Mouse (Mus musculus): ENCODE measurements at regions not wholly inside any gene's neighbourhood (a gene's known extent, or its start where the extent isn't known, plus 50 kb on each side); places are given as distances from the start of the nearest gene placed in this dataset.

- WGBS, result 78% methylated on average over 5 of the region's 5 CpGs
These were observed 138.0 kb upstream of the Foxa2 start for GRCm38 (mm10) chr2:148184801-148185212.

GRCm38 (mm10) chr2:148186363-148186991 lies 139.7 kb upstream of the Foxa2 start:
- no peak for TF ChIP-seq CTCF (IDR thresholded peaks at IDR 0.05; ENCODE audit: insufficient read depth, low read depth, low read length)
- TF ChIP-seq POLR2A (IDR thresholded peaks at IDR 0.05; ENCODE audit: insufficient read depth, low read depth, low read length), result no peak
- H3K27ac ChIP-seq (ENCODE audit: insufficient read depth, low read depth, low read length), result no peak overlapping the region
- no peaks in the 10 kb centered on the region for H3K4me1 ChIP-seq (ENCODE audit: control insufficient read depth, insufficient read depth, low read length)
- WGBS, result 90% methylated on average over 7 of the region's 7 CpGs
- H3K4me3 ChIP-seq (ENCODE audit: insufficient read depth, low read depth, low read length), result no peak overlapping the region

More at GRCm38 (mm10) chr2:148184801-148185212, 138.0 kb upstream of the Foxa2 start:
- Histone ChIP-seq H3K4me3 (ENCODE audit: insufficient read depth, low read depth, low read length) (no peak overlapping the region), H3K4me1 (ENCODE audit: control insufficient read depth, insufficient read depth, low read length) (no peaks in the 10 kb centered on the region), H3K27ac (ENCODE audit: insufficient read depth, low read depth, low read length) (no peak overlapping the region)
- TF ChIP-seq POLR2A (IDR thresholded peaks at IDR 0.05; ENCODE audit: insufficient read depth, low read depth, low read length), result no peak

DNA sequence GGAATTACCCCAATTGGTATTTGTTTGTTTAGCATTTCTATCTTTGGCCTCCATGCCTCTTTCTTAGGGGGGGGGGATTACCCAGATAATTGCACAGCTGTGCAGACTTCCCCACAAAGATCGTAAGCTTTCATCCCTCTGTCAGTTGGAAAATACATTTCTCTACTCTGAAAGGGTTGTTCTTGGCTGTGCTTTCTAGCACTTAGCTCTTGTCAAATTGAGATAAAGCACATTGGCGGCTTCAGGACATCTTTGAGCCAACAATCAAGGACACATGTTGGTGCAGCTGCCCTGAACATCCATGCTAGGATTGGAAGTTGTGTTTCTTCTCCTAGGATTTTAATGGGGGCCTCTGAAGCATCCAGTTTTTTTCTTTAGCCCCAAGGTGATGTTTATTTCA lies 142.1 kb upstream of the Foxa2 start:
- H3K4me1 ChIP-seq (ENCODE audit: control insufficient read depth, insufficient read depth, low read length), result no peaks in the 10 kb centered on the region
- 34% methylated on average over 2 of the region's 2 CpGs for WGBS
- H3K27ac ChIP-seq (ENCODE audit: insufficient read depth, low read depth, low read length), result no peak overlapping the region
- no peak overlapping the region for H3K4me3 ChIP-seq (ENCODE audit: insufficient read depth, low read depth, low read length)
- TF ChIP-seq CTCF (IDR thresholded peaks at IDR 0.05; ENCODE audit: insufficient read depth, low read depth, low read length) (no peak), POLR2A (IDR thresholded peaks at IDR 0.05; ENCODE audit: insufficient read depth, low read depth, low read length) (no peak)

GRCm38 (mm10) chr2:148189287-148189686 lies 142.5 kb upstream of the Foxa2 start:
- Histone ChIP-seq H3K4me1 (ENCODE audit: control insufficient read depth, insufficient read depth, low read length) (no peaks in the 10 kb centered on the region), H3K27ac (ENCODE audit: insufficient read depth, low read depth, low read length) (no peak overlapping the region), H3K4me3 (ENCODE audit: insufficient read depth, low read depth, low read length) (no peak overlapping the region)
- 43% methylated on average over 5 of the region's 5 CpGs for WGBS
- TF ChIP-seq POLR2A (IDR thresholded peaks at IDR 0.05; ENCODE audit: insufficient read depth, low read depth, low read length), result no peak
- TF ChIP-seq CTCF (IDR thresholded peaks at IDR 0.05; ENCODE audit: insufficient read depth, low read depth, low read length), result no peak

- TF ChIP-seq CTCF (IDR thresholded peaks at IDR 0.05; ENCODE audit: insufficient read depth, low read depth, low read length) (no peak), POLR2A (IDR thresholded peaks at IDR 0.05; ENCODE audit: insufficient read depth, low read depth, low read length) (no peak)
- no peak overlapping the region for H3K4me3 ChIP-seq (ENCODE audit: insufficient read depth, low read depth, low read length)
- H3K27ac ChIP-seq (ENCODE audit: insufficient read depth, low read depth, low read length), result no peak overlapping the region
- no peaks in the 10 kb centered on the region for H3K4me1 ChIP-seq (ENCODE audit: control insufficient read depth, insufficient read depth, low read length)
- whole genome bisulfite sequencing, result 58% methylated on average over 4 of the region's 4 CpGs
These were observed 146.2 kb upstream of the Foxa2 start for GRCm38 (mm10) chr2:148192946-148193345.

DNA sequence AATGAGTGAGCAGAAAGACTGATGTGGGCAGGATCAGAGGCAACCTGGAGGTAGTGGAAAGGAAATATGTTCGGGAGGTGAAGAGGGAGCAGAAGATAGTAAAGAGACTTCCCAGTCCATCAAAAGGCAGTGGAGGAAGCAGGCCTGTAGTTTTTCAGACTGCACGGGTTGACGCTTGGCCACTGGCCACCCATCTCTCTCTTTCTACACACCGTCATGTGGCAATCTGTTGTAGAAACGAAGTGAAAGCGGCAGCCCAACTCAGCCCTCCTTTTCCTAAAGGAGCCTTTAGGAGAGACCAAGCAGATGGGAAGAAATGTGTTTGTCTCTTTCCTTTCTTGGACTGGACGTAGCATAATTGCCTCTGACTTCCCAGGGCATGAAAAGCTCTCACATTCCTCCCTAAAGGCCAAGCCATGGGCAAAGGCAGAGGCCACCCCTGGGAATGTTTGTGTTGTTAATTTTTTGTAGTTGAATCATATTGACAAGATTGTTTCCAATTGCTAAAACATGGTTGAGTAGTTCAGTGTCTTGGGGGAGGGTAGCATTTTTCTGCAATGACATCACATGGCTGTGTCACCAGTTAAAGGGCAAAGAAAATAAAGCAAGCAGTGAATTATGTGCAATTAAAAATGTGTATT lies 150.7 kb upstream of the Foxa2 start:
- TF ChIP-seq POLR2A (IDR thresholded peaks at IDR 0.05; ENCODE audit: insufficient read depth, low read depth, low read length) (no peak), CTCF (IDR thresholded peaks at IDR 0.05; ENCODE audit: insufficient read depth, low read depth, low read length) (no peak)
- no peak overlapping the region for H3K4me3 ChIP-seq (ENCODE audit: insufficient read depth, low read depth, low read length)
- H3K27ac ChIP-seq (ENCODE audit: insufficient read depth, low read depth, low read length), result no peak overlapping the region
- 83% methylated on average over 7 of the region's 7 CpGs for WGBS
- H3K4me1 ChIP-seq (ENCODE audit: control insufficient read depth, insufficient read depth, low read length), result no peaks in the 10 kb centered on the region

DNA sequence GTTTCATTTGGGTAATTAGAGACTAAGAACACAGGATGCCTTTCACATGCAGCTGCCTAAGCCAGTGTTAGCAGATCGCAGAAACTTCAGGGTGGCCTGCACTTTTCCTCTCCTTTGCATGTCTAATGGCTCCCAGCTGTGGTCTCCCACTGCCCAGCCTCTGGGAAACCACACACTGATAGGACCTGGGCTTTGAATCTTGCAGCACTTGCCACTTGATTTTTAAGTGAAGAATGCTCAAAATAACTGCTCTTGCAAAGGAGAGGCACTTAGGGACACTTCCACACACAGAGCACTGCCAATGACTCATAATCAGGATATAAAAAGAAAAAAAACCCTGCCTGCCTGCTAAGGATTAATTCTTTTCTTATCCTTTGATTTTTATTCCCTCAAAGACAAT lies 159.9 kb upstream of the Foxa2 start:
- Histone ChIP-seq H3K4me3 (ENCODE audit: insufficient read depth, low read depth, low read length) (no peak overlapping the region), H3K27ac (ENCODE audit: insufficient read depth, low read depth, low read length) (peak overlapping the region; percentile 92), H3K4me1 (ENCODE audit: control insufficient read depth, insufficient read depth, low read length) (peaks cover 6% of the 10 kb centered on the region; the same call in 1 of the 2 replicates)
- 16% methylated on average over 1 of the region's 1 CpGs for WGBS
- no peak for TF ChIP-seq CTCF (IDR thresholded peaks at IDR 0.05; ENCODE audit: insufficient read depth, low read depth, low read length)
- TF ChIP-seq POLR2A (IDR thresholded peaks at IDR 0.05; ENCODE audit: insufficient read depth, low read depth, low read length), result no peak

- Histone ChIP-seq H3K27ac (ENCODE audit: insufficient read depth, low read depth, low read length) (no peak overlapping the region), H3K4me1 (ENCODE audit: control insufficient read depth, insufficient read depth, low read length) (peaks cover 6% of the 10 kb centered on the region; the same call in 1 of the 2 replicates), H3K4me3 (ENCODE audit: insufficient read depth, low read depth, low read length) (no peak overlapping the region)
- TF ChIP-seq POLR2A (IDR thresholded peaks at IDR 0.05; ENCODE audit: insufficient read depth, low read depth, low read length), result no peak
- no peak for TF ChIP-seq CTCF (IDR thresholded peaks at IDR 0.05; ENCODE audit: insufficient read depth, low read depth, low read length)
- 56% methylated on average over 2 of the region's 2 CpGs for WGBS
These were observed 164.0 kb upstream of the Foxa2 start for GRCm38 (mm10) chr2:148210813-148211212.

GRCm38 (mm10) chr2:148217136-148217535 lies 170.4 kb upstream of the Foxa2 start:
- TF ChIP-seq CTCF (IDR thresholded peaks at IDR 0.05; ENCODE audit: insufficient read depth, low read depth, low read length) (no peak), POLR2A (IDR thresholded peaks at IDR 0.05; ENCODE audit: insufficient read depth, low read depth, low read length) (no peak)
- no peak overlapping the region for H3K4me3 ChIP-seq (ENCODE audit: insufficient read depth, low read depth, low read length)
- H3K27ac ChIP-seq (ENCODE audit: insufficient read depth, low read depth, low read length), result no peak overlapping the region
- H3K4me1 ChIP-seq (ENCODE audit: control insufficient read depth, insufficient read depth, low read length), result no peaks in the 10 kb centered on the region
- 88% methylated on average over 4 of the region's 4 CpGs for WGBS

All from olfactory bulb, adult 2 months (tissue).